Mouse (Mus musculus): Measurements from ENCODE around the gene Ccnb1ip1. TPM values are rescaled to one million over a fixed set of nuclear protein-coding genes. Genes with fewer than 3 reads are reported as not detected.

Gene Ccnb1ip1
- polyA plus RNA-seq, 1 experiment from 2014 or later: not detected

DNA sequence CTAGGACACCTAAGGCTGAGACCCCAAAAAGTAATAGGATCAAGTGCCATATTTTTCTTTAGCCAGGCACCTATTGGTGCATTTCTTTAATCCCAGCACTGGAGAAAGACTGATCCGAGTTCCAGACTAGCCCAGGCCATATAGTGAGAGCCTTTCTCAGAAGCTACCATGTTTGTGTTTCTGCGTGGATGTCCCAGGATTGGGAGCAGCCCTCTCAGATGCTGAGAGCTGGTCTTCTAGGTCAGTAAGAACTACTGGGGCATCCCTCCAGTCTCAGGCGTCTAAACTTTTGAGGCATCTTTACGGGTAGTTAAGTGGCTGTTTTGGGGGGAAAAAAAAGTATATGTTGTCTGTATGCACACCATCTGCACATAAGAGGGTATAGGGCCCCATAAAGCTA lies 11.6 kb downstream of the Ccnb1ip1 start:
- no peak for ATAC-seq (ENCODE audit: insufficient number of reproducible peaks, insufficient read depth, low FRiP score, low read depth)

DNA sequence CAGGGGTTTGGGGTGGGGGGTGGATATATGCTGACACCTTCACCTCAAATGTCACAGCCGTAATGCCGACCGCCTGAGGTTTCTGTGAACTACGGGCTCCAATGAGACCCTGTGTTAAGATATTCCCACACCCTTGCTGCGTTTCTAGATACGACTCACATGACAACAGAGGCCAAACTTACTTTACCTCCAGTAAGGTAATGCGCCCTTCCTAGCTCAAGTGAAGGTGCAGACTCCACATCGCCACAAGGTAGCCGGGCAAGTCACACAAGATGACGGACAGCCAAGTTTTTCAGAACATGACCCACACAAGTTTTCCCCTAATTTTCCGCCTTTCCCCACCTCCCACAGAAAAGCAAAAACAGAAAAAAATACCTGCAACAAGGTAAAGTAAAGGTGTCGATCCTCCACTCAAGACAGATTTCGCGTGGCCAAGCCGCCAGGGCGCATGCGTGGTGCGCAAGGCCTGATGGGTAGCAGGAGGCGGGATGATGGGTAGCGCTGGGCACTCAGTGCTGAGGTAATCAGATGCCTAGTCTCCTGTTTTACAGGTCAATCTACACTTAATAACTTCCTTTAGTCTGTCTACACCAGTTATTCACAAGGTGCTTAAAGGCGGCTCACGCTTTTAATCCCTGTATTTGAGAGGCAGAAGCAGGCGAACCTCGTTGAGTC lies 12.1 kb downstream of the Ccnb1ip1 start:
- H3K27me3 ChIP-seq (ENCODE audit: control insufficient read depth, insufficient read depth, low read length): no peaks in the 10 kb centered on the region
- no peaks in the 10 kb centered on the region for H3K4me1 ChIP-seq (ENCODE audit: control insufficient read depth, insufficient read depth, low read length)
- no peak overlapping the region for H3K4me2 ChIP-seq (replicated peaks; ENCODE audit: low read depth, low read length)
- no peak overlapping the region for H3K4me3 ChIP-seq (ENCODE audit: low read depth, low read length)
- H3K36me3 ChIP-seq (ENCODE audit: control insufficient read depth, insufficient read depth, low read length): no peaks in the 10 kb centered on the region
- no peak overlapping the region for H3K27ac ChIP-seq (ENCODE audit: low read length)
- no peaks in the 10 kb centered on the region for H3K9me3 ChIP-seq (ENCODE audit: control insufficient read depth, low read depth, low read length)
- 91% methylated on average over 24 of the region's 24 CpGs for WGBS
- H3K9ac ChIP-seq (replicated peaks; ENCODE audit: low read depth, low read length): no peak overlapping the region
- ATAC-seq (ENCODE audit: insufficient number of reproducible peaks, insufficient read depth, low FRiP score, low read depth): no peak

More for the DNA sequence above, 11.6 kb downstream of the Ccnb1ip1 start:
- Histone ChIP-seq H3K4me3 (ENCODE audit: low read depth, low read length) (no peak overlapping the region), H3K4me1 (ENCODE audit: control insufficient read depth, insufficient read depth, low read length) (no peaks in the 10 kb centered on the region), H3K9ac (replicated peaks; ENCODE audit: low read depth, low read length) (no peak overlapping the region), H3K36me3 (ENCODE audit: control insufficient read depth, insufficient read depth, low read length) (no peaks in the 10 kb centered on the region), H3K27ac (ENCODE audit: low read length) (no peak overlapping the region), H3K4me2 (replicated peaks; ENCODE audit: low read depth, low read length) (no peak overlapping the region), H3K9me3 (ENCODE audit: control insufficient read depth, low read depth, low read length) (no peaks in the 10 kb centered on the region), H3K27me3 (ENCODE audit: control insufficient read depth, insufficient read depth, low read length) (no peaks in the 10 kb centered on the region)
- 82% methylated on average over 4 of the region's 4 CpGs for WGBS

DNA sequence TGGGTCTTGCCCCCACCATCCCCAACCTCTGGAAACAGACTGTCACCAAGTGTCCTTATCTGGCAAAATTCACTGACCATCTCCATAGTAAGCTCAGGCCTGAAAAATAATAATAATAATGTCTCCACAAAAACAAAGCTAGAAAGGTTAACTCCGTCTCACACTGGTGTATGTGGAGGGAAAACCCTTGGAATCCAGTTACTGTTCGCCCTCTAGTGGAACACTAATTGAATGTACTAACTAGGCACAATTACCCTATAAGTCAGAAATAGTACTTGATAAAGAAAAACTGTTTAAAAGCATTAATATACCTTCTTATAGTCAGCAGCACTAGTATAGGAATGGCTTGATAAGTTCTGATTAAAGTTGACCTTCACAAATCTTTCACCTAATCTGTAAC lies 19.4 kb downstream of the Ccnb1ip1 start:
- WGBS: 4% methylated on average over 2 of the region's 2 CpGs
- Histone ChIP-seq H3K27me3 (ENCODE audit: control insufficient read depth, insufficient read depth, low read length) (no peaks in the 10 kb centered on the region), H3K27ac (ENCODE audit: low read length) (no peak overlapping the region), H3K4me1 (ENCODE audit: control insufficient read depth, insufficient read depth, low read length) (no peaks in the 10 kb centered on the region), H3K4me2 (replicated peaks; ENCODE audit: low read depth, low read length) (no peak overlapping the region), H3K4me3 (ENCODE audit: low read depth, low read length) (no peak overlapping the region), H3K9me3 (ENCODE audit: control insufficient read depth, low read depth, low read length) (no peaks in the 10 kb centered on the region), H3K9ac (replicated peaks; ENCODE audit: low read depth, low read length) (no peak overlapping the region), H3K36me3 (ENCODE audit: control insufficient read depth, insufficient read depth, low read length) (no peaks in the 10 kb centered on the region)
- ATAC-seq (ENCODE audit: insufficient number of reproducible peaks, insufficient read depth, low FRiP score, low read depth): no peak

DNA sequence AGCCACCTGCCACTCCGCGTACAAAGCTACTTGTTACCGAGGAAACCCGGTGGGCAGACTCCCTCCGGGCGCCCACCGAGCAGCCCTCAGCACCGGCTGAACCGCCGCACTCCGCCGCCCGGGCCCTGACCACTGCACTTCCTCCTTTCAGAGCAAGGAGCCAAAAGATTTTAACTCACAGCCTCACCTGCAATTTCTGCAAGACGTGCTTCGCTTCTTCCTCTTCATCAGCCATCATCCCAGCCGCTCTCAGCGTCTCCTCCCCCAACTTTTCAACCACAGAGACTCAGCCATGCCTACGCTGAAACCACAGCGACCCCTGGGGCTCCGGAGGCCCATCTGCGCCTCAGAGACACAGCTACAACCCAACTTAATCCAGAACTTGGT lies 22.3 kb downstream of the Ccnb1ip1 start, which contains the start of gene Ttc5:
TSS of gene Ttc5 (minus strand) at position 269 of the 387 bp plus-strand sequence.
- H3K36me3 ChIP-seq (ENCODE audit: control insufficient read depth, insufficient read depth, low read length): no peaks in the 10 kb centered on the region
- peak within 1 kb of the TSS; percentile 56 for H3K9ac ChIP-seq (replicated peaks; ENCODE audit: low read depth, low read length)
- no peaks in the 10 kb centered on the region for H3K4me1 ChIP-seq (ENCODE audit: control insufficient read depth, insufficient read depth, low read length)
- peak; percentile 87 for ATAC-seq (ENCODE audit: insufficient number of reproducible peaks, insufficient read depth, low FRiP score, low read depth)
- peak within 1 kb of the TSS; percentile 58 for H3K4me3 ChIP-seq (ENCODE audit: low read depth, low read length)
- 0% methylated on average over 21 of the region's 21 CpGs for WGBS
- H3K27me3 ChIP-seq (ENCODE audit: control insufficient read depth, insufficient read depth, low read length): no peaks in the 10 kb centered on the region
- H3K4me2 ChIP-seq (replicated peaks; ENCODE audit: low read depth, low read length): peak within 1 kb of the TSS; percentile 36
- H3K27ac ChIP-seq (ENCODE audit: low read length): 0 out of 2 replicates have a peak within 1 kb of the TSS, but pooled peaks have one; percentile 12
- H3K9me3 ChIP-seq (ENCODE audit: control insufficient read depth, low read depth, low read length): no peaks in the 10 kb centered on the region

DNA sequence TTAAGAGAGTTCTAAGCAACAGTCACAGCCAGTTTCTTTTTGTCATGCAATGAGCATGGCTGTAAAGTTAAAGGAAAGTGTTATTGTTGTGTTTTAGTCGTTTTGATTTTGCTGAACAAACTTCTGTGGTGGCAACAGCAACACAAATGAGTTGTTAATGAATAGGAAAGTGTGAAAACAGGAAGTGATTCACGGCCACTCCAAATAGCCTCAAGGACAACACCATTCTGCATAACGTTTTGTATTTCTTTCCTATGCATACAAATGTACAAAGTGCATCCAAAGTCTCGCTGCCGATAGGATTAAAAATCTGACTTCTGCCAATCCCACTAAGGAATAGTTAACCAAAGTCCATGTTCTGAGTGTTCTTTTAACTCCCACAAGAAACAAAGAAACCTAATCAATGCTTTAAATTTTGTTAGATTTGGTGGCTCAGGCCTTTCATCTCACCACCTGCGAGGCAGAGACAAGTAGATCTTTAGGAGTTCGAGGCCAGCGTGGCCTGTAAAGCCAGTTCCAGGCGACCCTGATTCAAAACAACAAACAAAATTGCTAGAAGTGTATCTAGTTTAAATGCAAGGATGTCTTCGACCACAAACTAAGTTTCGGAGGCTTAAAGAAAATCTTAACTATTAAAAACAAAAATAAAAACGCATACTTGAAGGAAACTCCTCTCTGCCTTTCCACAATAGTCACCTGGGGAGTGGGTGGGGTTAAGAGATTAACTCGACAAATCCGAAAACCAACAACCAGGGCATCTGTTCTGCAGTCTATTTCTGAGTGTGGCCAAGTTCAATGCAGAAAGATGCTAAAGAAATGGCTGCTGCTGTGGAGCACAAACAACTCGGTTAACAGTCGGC lies 22.9 kb downstream of the Ccnb1ip1 start:
- H3K4me3 ChIP-seq (ENCODE audit: low read depth, low read length): peak overlapping the region; percentile 58
- H3K4me1 ChIP-seq (ENCODE audit: control insufficient read depth, insufficient read depth, low read length): no peaks in the 10 kb centered on the region
- H3K27me3 ChIP-seq (ENCODE audit: control insufficient read depth, insufficient read depth, low read length): no peaks in the 10 kb centered on the region
- WGBS: 24% methylated on average over 16 of the region's 16 CpGs
- 0 out of 2 replicates have a peak overlapping the region, but pooled peaks have one; percentile 12 for H3K27ac ChIP-seq (ENCODE audit: low read length)
- H3K9ac ChIP-seq (replicated peaks; ENCODE audit: low read depth, low read length): peak overlapping the region; percentile 56
- H3K9me3 ChIP-seq (ENCODE audit: control insufficient read depth, low read depth, low read length): no peaks in the 10 kb centered on the region
- H3K36me3 ChIP-seq (ENCODE audit: control insufficient read depth, insufficient read depth, low read length): no peaks in the 10 kb centered on the region
- ATAC-seq (ENCODE audit: insufficient number of reproducible peaks, insufficient read depth, low FRiP score, low read depth): no peak; the same call in 1 of the 2 replicates
- peak overlapping the region; percentile 36 for H3K4me2 ChIP-seq (replicated peaks; ENCODE audit: low read depth, low read length)

DNA sequence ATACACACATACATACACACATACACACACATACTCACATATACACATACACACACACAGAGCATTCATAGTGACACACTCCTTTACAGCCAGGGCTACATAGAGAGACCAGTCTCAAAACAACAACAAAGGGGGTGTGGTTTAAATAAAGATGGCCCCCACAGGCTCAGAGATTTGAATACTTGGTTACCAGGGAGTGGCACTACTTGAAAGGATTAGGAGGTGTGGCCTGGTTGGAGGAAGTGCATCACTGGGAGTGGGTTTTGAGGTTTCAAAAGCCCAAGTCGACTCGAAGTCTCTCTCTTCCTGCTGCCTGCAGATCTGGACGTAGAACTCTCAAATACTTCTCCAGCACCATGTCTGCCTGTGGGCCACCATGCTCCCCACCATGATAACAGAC lies 25.4 kb downstream of the Ccnb1ip1 start:
- H3K27me3 ChIP-seq (ENCODE audit: control insufficient read depth, insufficient read depth, low read length): no peaks in the 10 kb centered on the region
- no peak overlapping the region for H3K27ac ChIP-seq (ENCODE audit: low read length)
- no peak overlapping the region for H3K9ac ChIP-seq (replicated peaks; ENCODE audit: low read depth, low read length)
- H3K9me3 ChIP-seq (ENCODE audit: control insufficient read depth, low read depth, low read length): no peaks in the 10 kb centered on the region
- H3K4me1 ChIP-seq (ENCODE audit: control insufficient read depth, insufficient read depth, low read length): no peaks in the 10 kb centered on the region
- H3K36me3 ChIP-seq (ENCODE audit: control insufficient read depth, insufficient read depth, low read length): peaks cover 7% of the 10 kb centered on the region
- 93% methylated on average over 3 of the region's 3 CpGs for WGBS
- H3K4me2 ChIP-seq (replicated peaks; ENCODE audit: low read depth, low read length): no peak overlapping the region
- H3K4me3 ChIP-seq (ENCODE audit: low read depth, low read length): no peak overlapping the region
- ATAC-seq (ENCODE audit: insufficient number of reproducible peaks, insufficient read depth, low FRiP score, low read depth): no peak

DNA sequence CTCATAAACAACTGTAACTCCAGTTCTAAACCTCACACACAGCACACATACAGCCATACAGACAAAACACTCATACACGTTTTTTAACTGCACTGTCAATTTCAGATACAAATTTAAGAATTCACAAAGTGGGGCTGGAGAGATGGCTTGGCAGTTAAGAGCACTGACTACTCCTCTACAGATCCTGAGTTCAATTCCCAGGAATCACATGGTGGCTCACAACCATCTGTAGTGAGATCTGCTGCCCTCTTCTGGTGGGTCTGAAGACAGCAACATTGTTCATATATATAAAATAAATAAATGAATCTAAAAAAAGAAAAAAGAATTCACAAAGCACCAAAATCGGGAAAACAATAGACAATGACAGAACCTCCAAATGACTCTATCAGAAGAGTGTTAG lies 36.2 kb downstream of the Ccnb1ip1 start:
- Histone ChIP-seq H3K27me3 (ENCODE audit: control insufficient read depth, insufficient read depth, low read length) (no peaks in the 10 kb centered on the region), H3K4me1 (ENCODE audit: control insufficient read depth, insufficient read depth, low read length) (no peaks in the 10 kb centered on the region), H3K36me3 (ENCODE audit: control insufficient read depth, insufficient read depth, low read length) (peaks cover 46% of the 10 kb centered on the region), H3K27ac (ENCODE audit: low read length) (no peak overlapping the region), H3K4me2 (replicated peaks; ENCODE audit: low read depth, low read length) (no peak overlapping the region), H3K9me3 (ENCODE audit: control insufficient read depth, low read depth, low read length) (no peaks in the 10 kb centered on the region), H3K4me3 (ENCODE audit: low read depth, low read length) (no peak overlapping the region), H3K9ac (replicated peaks; ENCODE audit: low read depth, low read length) (no peak overlapping the region)
- no peak for ATAC-seq (ENCODE audit: insufficient number of reproducible peaks, insufficient read depth, low FRiP score, low read depth)
- WGBS: 86% methylated on average over 2 of the region's 2 CpGs

DNA sequence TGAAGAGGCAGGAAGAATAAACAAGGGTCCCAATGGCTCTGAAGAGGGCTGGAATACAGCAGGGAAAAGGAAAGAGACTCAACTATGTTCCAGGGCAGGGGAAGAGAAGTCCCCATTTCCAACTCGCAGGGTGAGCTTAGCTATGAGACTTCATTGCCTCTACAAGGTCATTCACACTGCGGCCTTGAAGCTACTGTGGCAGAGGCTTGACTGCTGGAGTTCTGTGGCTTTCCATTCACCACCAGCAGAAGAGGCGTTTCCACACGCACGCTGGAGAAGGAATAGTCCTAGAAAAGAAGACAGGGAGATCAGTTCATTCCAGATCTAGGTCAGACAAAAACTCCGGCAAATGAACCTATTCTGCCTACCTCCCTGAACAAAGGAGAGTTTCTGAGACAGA lies 41.8 kb downstream of the Ccnb1ip1 start:
- no peak for ATAC-seq (ENCODE audit: insufficient number of reproducible peaks, insufficient read depth, low FRiP score, low read depth)
- Histone ChIP-seq H3K4me2 (replicated peaks; ENCODE audit: low read depth, low read length) (no peak overlapping the region), H3K27me3 (ENCODE audit: control insufficient read depth, insufficient read depth, low read length) (no peaks in the 10 kb centered on the region), H3K9ac (replicated peaks; ENCODE audit: low read depth, low read length) (no peak overlapping the region), H3K36me3 (ENCODE audit: control insufficient read depth, insufficient read depth, low read length) (peaks cover 23% of the 10 kb centered on the region; the same call in 1 of the 2 replicates), H3K4me1 (ENCODE audit: control insufficient read depth, insufficient read depth, low read length) (no peaks in the 10 kb centered on the region), H3K27ac (ENCODE audit: low read length) (no peak overlapping the region), H3K9me3 (ENCODE audit: control insufficient read depth, low read depth, low read length) (no peaks in the 10 kb centered on the region), H3K4me3 (ENCODE audit: low read depth, low read length) (no peak overlapping the region)
- WGBS: 92% methylated on average over 6 of the region's 6 CpGs

Measured in stomach, embryonic 14.5 days (tissue).